Mouse (Mus musculus) heart, postnatal 0 days (tissue): ENCODE results near the gene Shroom4. TPM values are rescaled to one million over a fixed set of nuclear protein-coding genes. Genes with fewer than 3 reads are reported as not detected.

ENCODE experiments used
- ATAC-seq: fragments of 200-750 bp; cut with Nextera tagmentation; 2 replicates; pipeline ENCODE4 v1.8.0; 2017; ENCODE audit warnings: low read depth, moderate number of reproducible peaks, moderate library complexity; ENCODE audit not compliant: insufficient read depth
- DNase-seq: peaks from one replicate; pipeline ENCODE4 v3.0.0-alpha.2; 2016; ENCODE audit warnings: low spot score
- H3K27ac ChIP-seq: fragments of 300-500 bp; sonication (generic); 2 replicates; pipeline ENCODE4 v1.5.1; 2014; ENCODE audit warnings: low read depth, mild to moderate bottlenecking
- H3K27me3 ChIP-seq: fragments of 300-500 bp; sonication (generic); 2 replicates; pipeline ENCODE4 v1.6.1; 2014; ENCODE audit warnings: low read length, mixed read lengths; ENCODE audit not compliant: control insufficient read depth, insufficient read depth
- H3K36me3 ChIP-seq: fragments of 300-500 bp; sonication (generic); replicated peaks from 2 replicates; pipeline ENCODE4 v1.6.1; 2014; ENCODE audit warnings: low read length, mixed read lengths; ENCODE audit not compliant: control insufficient read depth, insufficient read depth
- H3K4me1 ChIP-seq: fragments of 300-500 bp; sonication (generic); 2 replicates; pipeline ENCODE4 v1.6.1; 2014; ENCODE audit warnings: antibody characterized with exemption; ENCODE audit not compliant: control insufficient read depth, insufficient read depth
- H3K4me2 ChIP-seq: fragments of 300-500 bp; sonication (generic); 2 replicates; pipeline ENCODE4 v1.6.1; 2014; ENCODE audit warnings: low read depth, mild to moderate bottlenecking, low read length, moderate library complexity
- H3K4me3 ChIP-seq: fragments of 300-500 bp; sonication (generic); 2 replicates; pipeline ENCODE4 v1.5.1; 2014; ENCODE audit warnings: low read depth, low read length
- H3K9ac ChIP-seq: fragments of 300-500 bp; sonication (generic); replicated peaks from 2 replicates; pipeline ENCODE4 v1.6.1; 2014; ENCODE audit warnings: low read depth, low read length, mixed read lengths
- H3K9me3 ChIP-seq: fragments of 300-500 bp; sonication (generic); replicated peaks from 2 replicates; pipeline ENCODE4 v1.6.1; 2016; ENCODE audit warnings: low read length; ENCODE audit not compliant: control insufficient read depth
- CTCF ChIP-seq: IDR thresholded peaks from 2 replicates; pipeline ENCODE4 v1.5.1; 2016; ENCODE audit warnings: antibody characterized with exemption, control low read depth, low read depth
- EP300 ChIP-seq: IDR thresholded peaks from 2 replicates; pipeline ENCODE4 v1.6.1; 2016; ENCODE audit warnings: antibody characterized with exemption, low read depth
- WGBS: fragments of 180-500 bp; shearing (Covaris S2); extraction: QIAGEN DNeasy Blood & Tissue Kit; methylation state at CpG from one replicate; pipeline ENCODE4 v1.1.7; 2014; 5-methylcytosine and 5-hydroxymethylcytosine counted together
- polyA plus RNA-seq: library from polyadenylated mRNA; unstranded; fragments of >200 nt; fragmentation: Nextera tagmentation; extraction: Ambion mirVana; gene quantifications from 2 replicates; pipeline ENCODE4 v1.2.1, GENCODE M21; 2015
- total RNA-seq: library from RNA; depleted of rRNA; stranded (reverse); fragments of >200 nt; gene quantifications from 2 replicates; pipeline ENCODE4 v1.2.3, GENCODE M21; 2014; ENCODE audit warnings: low replicate concordance; rRNA removed

The Shroom4 gene
- total and polyA plus RNA-seq, 2 experiments from 2014 or later = 1.8 to 12.3 TPM

DNA sequence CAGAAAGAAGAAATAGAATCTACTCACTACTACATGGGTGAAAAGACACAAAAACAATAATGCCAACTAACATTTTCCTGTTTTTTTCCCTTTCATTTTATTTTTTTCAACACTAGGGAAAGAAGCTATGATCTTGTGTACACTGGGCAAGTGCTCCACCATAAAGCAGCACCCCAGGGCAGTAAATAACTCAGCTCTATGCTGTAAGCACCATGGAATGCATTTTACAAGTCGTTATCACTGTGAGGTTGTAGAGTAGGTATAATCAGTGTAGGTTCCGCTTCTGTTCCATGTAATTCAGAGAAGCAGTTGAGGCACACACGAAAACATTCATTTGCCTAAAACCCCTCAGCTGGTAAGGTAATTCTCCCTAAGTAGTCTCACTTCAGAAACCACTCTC is 194.5 kb downstream of the Shroom4 start:
- DNase-seq (no peak), ATAC-seq (no peak)
- 56% methylated on average over 3 of the region's 3 CpGs for WGBS
- Histone ChIP-seq H3K4me2 (no peak overlapping the region), H3K9ac (no peak overlapping the region), H3K9me3 (no peaks in the 10 kb centered on the region), H3K27ac (no peak overlapping the region), H3K27me3 (no peaks in the 10 kb centered on the region), H3K4me1 (no peaks in the 10 kb centered on the region), H3K36me3 (no peaks in the 10 kb centered on the region), H3K4me3 (no peak overlapping the region)
- TF ChIP-seq EP300 (no peak), CTCF (no peak)

DNA sequence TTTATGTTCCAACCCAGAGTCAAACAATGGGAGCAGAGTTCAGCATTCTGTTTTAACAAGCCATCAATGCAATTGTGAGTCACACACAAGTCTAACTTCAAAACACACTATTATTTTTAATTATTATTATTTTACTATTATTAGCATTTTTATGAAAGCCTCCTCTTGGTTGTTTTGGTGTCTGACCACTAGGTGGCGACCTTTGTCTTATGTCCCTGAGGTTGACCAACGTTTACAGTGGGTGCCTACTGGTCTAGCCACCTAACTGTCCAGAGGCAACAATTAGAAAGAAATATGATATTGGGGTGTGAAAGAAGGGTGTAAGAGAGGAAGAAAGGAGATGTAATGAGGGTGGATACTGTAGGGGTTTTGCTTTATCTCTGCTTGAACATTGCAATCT is 254.4 kb downstream of the Shroom4 start:
- DNase-seq = no peak
- H3K27ac ChIP-seq = no peak overlapping the region
- WGBS = 5% methylated on average over 2 of the region's 2 CpGs

DNA sequence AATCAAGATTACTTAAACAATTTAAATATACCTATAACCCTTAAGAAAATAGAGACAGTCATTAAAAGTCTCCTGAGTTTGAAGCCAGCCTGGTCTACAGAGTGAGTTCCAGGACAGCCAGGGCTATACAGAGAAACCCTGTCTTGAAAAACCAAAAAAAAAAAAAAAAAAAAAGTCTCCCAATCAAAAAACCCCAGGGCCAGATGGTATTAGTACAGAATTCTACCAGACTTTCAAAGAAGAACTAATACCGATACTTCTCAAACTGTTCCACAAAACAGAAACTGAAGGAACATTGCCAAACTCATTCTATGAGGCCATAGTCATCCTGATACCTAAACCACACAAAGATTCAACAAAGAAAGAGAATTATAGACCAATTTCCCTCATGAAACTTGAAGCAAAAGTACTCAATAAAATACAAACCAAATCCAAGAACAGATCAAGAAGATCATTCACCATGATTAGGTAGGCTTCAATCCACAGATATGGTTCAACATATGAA is 259.2 kb downstream of the Shroom4 start:
- Histone ChIP-seq H3K27me3 (no peaks in the 10 kb centered on the region), H3K27ac (no peak overlapping the region), H3K9ac (no peak overlapping the region), H3K9me3 (no peaks in the 10 kb centered on the region), H3K4me3 (no peak overlapping the region), H3K4me2 (no peak overlapping the region), H3K36me3 (no peaks in the 10 kb centered on the region), H3K4me1 (no peaks in the 10 kb centered on the region)
- ATAC-seq (no peak), DNase-seq (no peak)
- 89% methylated on average over 1 of the region's 1 CpGs for WGBS
- no peak for TF ChIP-seq EP300

More for the DNA sequence above, 254.4 kb downstream of the Shroom4 start:
- no peak overlapping the region for H3K4me3 ChIP-seq
- ATAC-seq = no peak
- no peak overlapping the region for H3K4me2 ChIP-seq
- H3K27me3 ChIP-seq = no peaks in the 10 kb centered on the region
- no peak for TF ChIP-seq EP300
- peak; percentile 44 for TF ChIP-seq CTCF
- H3K4me1 ChIP-seq = no peaks in the 10 kb centered on the region
- H3K9me3 ChIP-seq = no peaks in the 10 kb centered on the region
- no peak overlapping the region for H3K9ac ChIP-seq
- H3K36me3 ChIP-seq = no peaks in the 10 kb centered on the region

Other genes starting within 250 kb of the Shroom4 start
- gene Nudt10, start 226.8 kb upstream of the Shroom4 start, total RNA-seq = 1.1 and 1.8 TPM in 2 replicates
- 1.6 and 1.7 TPM in 2 replicates for gene Nudt10, start 226.8 kb upstream of the Shroom4 start, polyA plus RNA-seq
- gene Bmp15, start 79.1 kb upstream of the Shroom4 start, total RNA-seq = 0.19 and 0.73 TPM in 2 replicates
- gene Bmp15, start 79.1 kb upstream of the Shroom4 start, polyA plus RNA-seq = 0.18 and 0.19 TPM in 2 replicates